Mouse (Mus musculus) cerebellum, adult 2 months (tissue): ENCODE measurements around the gene Adamts15. TPM values are rescaled to one million over a fixed set of nuclear protein-coding genes. Genes with fewer than 3 reads are reported as not detected.

Experiments
- DNase-seq, 2 experiments: peaks; one replicate each; pipeline ENCODE4 v3.0.0; 2021
- H3K27ac ChIP-seq: fragments of 200-500 bp; 2 replicates; pipeline ENCODE4 v1.5.1; 2012; ENCODE audit warnings: low read length, control low read depth, inconsistent platforms; ENCODE audit not compliant: insufficient read depth
- H3K27me3 ChIP-seq: fragments of 200-500 bp; 2 replicates; pipeline ENCODE4 v1.6.1; 2012; ENCODE audit warnings: inconsistent platforms, mild to moderate bottlenecking, low read length, moderate library complexity; ENCODE audit not compliant: control insufficient read depth, insufficient read depth
- H3K4me1 ChIP-seq: fragments of 200-500 bp; 2 replicates; pipeline ENCODE4 v1.6.1; 2011; ENCODE audit warnings: low read length; ENCODE audit not compliant: control insufficient read depth, insufficient read depth
- H3K4me3 ChIP-seq: fragments of 200-500 bp; replicated peaks from 2 replicates; pipeline ENCODE3; 2011; ENCODE audit warnings: mild to moderate bottlenecking, low read depth, low read length, control low read depth; ENCODE audit not compliant: insufficient read depth
- CTCF ChIP-seq: fragments of 200-500 bp; IDR thresholded peaks from 2 replicates; pipeline ENCODE4 v1.5.1; 2011; ENCODE audit warnings: low read depth, mild to moderate bottlenecking, control low read depth, low read length, moderate library complexity, borderline replicate concordance; ENCODE audit not compliant: insufficient read depth
- POLR2A ChIP-seq: fragments of 200-500 bp; IDR thresholded peaks from 2 replicates; pipeline ENCODE4 v1.6.1; 2011; ENCODE audit warnings: low read length, control low read depth, borderline replicate concordance; ENCODE audit not compliant: insufficient read depth
- WGBS: fragments of 180-500 bp; shearing (Covaris S2); methylation state at CpG from one replicate; pipeline ENCODE4 v1.1.7; 2018; 5-methylcytosine and 5-hydroxymethylcytosine counted together
- polyA plus RNA-seq: library from polyadenylated mRNA; depleted of rRNA; stranded (reverse); fragments of >200 nt; gene quantifications from 2 replicates; pipeline ENCODE4 v1.2.3, GENCODE M21; 2012; rRNA removed

Adamts15 gene
- polyA plus RNA-seq, 1 experiment: 5.6 TPM

DNA sequence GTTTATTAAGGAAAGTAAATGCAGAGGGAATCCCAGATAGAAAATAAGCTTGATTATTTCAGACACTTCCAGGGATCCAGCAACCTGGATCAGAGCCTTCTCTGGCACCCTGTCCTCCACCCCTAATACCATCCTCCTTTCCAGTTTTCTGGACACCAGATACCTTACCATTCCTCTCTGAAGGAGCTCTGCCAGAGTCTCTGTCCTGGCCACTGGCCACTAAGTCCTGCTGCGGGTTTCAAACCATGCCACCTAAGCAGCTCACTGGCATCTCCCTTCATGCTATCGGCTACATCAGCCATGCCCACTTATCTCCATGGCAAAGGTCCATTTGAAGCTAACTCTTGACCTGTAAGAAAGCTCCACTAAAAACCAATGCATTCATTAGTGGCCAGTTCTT is 70.4 kb downstream of the Adamts15 start:
- H3K4me3 ChIP-seq: no peak overlapping the region
- 17% methylated on average over 2 of the region's 2 CpGs for WGBS
- no peaks in the 10 kb centered on the region; the same call in 1 of the 2 replicates for H3K27me3 ChIP-seq
- no peaks in the 10 kb centered on the region for H3K4me1 ChIP-seq
- no peak overlapping the region for H3K27ac ChIP-seq
- DNase-seq: no peak
- TF ChIP-seq CTCF: no peak
- TF ChIP-seq POLR2A: no peak

GRCm38 (mm10) chr9:30849951-30850350 is 72.3 kb downstream of the Adamts15 start:
- no peak for TF ChIP-seq CTCF
- TF ChIP-seq POLR2A: no peak
- Histone ChIP-seq H3K4me1 (no peaks in the 10 kb centered on the region), H3K27me3 (no peaks in the 10 kb centered on the region; the same call in 1 of the 2 replicates), H3K27ac (no peak overlapping the region), H3K4me3 (no peak overlapping the region)
- WGBS: 85% methylated on average over 4 of the region's 4 CpGs
- no peak for DNase-seq

DNA sequence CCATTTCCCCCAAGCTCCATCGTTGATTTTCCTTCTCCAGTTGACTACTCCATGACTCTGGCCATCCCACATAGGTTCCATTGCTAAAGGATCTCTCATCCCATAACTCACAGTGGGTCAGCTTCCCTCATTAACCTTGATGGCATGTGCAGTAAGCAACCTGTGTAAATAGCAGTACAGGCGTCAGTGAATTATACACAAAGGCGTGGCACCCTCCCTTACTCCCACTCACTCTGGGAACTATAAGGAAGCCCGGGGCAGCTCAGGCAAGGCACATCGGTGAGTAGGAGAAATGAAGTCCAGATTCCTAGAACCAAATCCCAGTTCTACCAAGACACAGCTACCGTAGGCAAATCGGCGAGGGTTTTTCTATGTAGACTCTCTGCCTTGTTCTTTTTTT is 72.8 kb downstream of the Adamts15 start:
- no peak overlapping the region for H3K4me3 ChIP-seq
- DNase-seq: no peak
- 94% methylated on average over 8 of the region's 8 CpGs for WGBS
- H3K27ac ChIP-seq: no peak overlapping the region
- H3K27me3 ChIP-seq: no peaks in the 10 kb centered on the region; the same call in 1 of the 2 replicates
- TF ChIP-seq POLR2A: no peak
- no peaks in the 10 kb centered on the region for H3K4me1 ChIP-seq

Other genes with a start within 250 kb of the Adamts15 start
- gene Adamts8, start 20.1 kb upstream of the Adamts15 start, polyA plus RNA-seq: 1.1 and 1.4 TPM in 2 replicates
- gene Zbtb44, start 108.2 kb upstream of the Adamts15 start, polyA plus RNA-seq: 7.8 and 8.6 TPM in 2 replicates
- gene St14, start 209.4 kb upstream of the Adamts15 start, polyA plus RNA-seq: 1.2 and 1.4 TPM in 2 replicates